Mouse (Mus musculus) myocyte (in vitro differentiated cells): ENCODE data around the gene Clint1.

Experiments used
- CEBPB ChIP-seq: IDR thresholded peaks from 2 replicates; pipeline ENCODE4 v1.6.1; 2011; ENCODE audit warnings: mild to moderate bottlenecking, moderate library complexity; ENCODE audit not compliant: poor library complexity, insufficient read depth, severe bottlenecking
- E2F4 ChIP-seq: IDR thresholded peaks from one replicate; pipeline ENCODE4 v1.6.1; 2011; ENCODE audit warnings: mild to moderate bottlenecking, control low read depth, moderate library complexity; ENCODE audit not compliant: insufficient read depth
- MYOG ChIP-seq, 3 experiments: IDR thresholded peaks; one replicate each; pipeline ENCODE4 v1.6.1; 2011; ENCODE audit warnings: control low read depth in 2 of 3, low read depth in 2 of 3, mild to moderate bottlenecking in 2 of 3; ENCODE audit not compliant: insufficient read length in 2 of 3, control insufficient read depth in 1 of 3, insufficient read depth in 1 of 3
- POLR2A ChIP-seq: IDR thresholded peaks from one replicate; pipeline ENCODE4 v1.6.1; 2011; ENCODE audit warnings: low read depth, mild to moderate bottlenecking, control low read depth, moderate library complexity; ENCODE audit not compliant: insufficient read length
- REST ChIP-seq: IDR thresholded peaks from one replicate; pipeline ENCODE4 v1.6.1; 2011; ENCODE audit warnings: mild to moderate bottlenecking, control low read depth, moderate library complexity; ENCODE audit not compliant: insufficient read depth, insufficient read length
- TCF12 ChIP-seq: IDR thresholded peaks from one replicate; pipeline ENCODE4 v1.6.1; 2011; ENCODE audit warnings: mild to moderate bottlenecking, control low read depth; ENCODE audit not compliant: poor library complexity, insufficient read depth, severe bottlenecking

GRCm38 (mm10) chr11:45810805-45811204 is 41.0 kb upstream of the Clint1 start:
- no peak for TF ChIP-seq MYOG (IDR thresholded peaks at IDR 0.05; ENCODE audit: control insufficient read depth in 1 of 3, insufficient read depth in 1 of 3, insufficient read length in 2 of 3, low read depth in 2 of 3)
- no peak for TF ChIP-seq POLR2A
- no peak for TF ChIP-seq CEBPB
- no peak for TF ChIP-seq REST
- no peak for TF ChIP-seq E2F4
- TF ChIP-seq TCF12, result no peak
